Mouse (Mus musculus): ENCODE results near the gene Sclt1. TPM values are rescaled to one million over a fixed set of nuclear protein-coding genes. Genes with fewer than 3 reads are reported as not detected.

Gene Sclt1
- polyA plus RNA-seq, 1 experiment from 2014 or later = 28.4 TPM

DNA sequence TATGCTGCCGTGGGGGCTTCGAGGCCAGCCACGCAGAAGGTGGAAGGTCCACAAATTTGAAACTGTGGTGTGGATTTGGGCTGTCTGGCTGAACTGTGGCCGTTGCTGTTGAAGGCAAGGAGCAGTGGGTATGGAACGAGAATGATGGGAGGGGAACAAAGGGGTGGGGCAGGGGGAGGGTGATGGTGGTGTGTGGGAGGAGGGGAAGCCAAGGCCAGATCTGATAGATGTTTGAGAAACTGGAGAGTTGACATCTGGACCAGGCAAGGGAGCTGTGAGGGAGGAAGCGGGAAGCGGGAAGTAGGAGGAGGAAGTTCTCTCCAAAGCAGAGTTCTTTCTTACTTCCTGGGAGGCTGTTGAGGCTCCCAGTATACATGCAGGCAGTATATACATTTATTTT lies 160.1 kb downstream of the Sclt1 start:
- Histone ChIP-seq H3K4me3 (ENCODE audit: low read depth, low read length) (no peak overlapping the region), H3K36me3 (replicated peaks; ENCODE audit: control insufficient read depth, insufficient read depth, low read depth, low read length) (no peaks in the 10 kb centered on the region), H3K27ac (replicated peaks; ENCODE audit: low read depth, low read length) (no peak overlapping the region), H3K9me3 (replicated peaks; ENCODE audit: control insufficient read depth, low read length) (no peaks in the 10 kb centered on the region), H3K27me3 (ENCODE audit: control insufficient read depth, insufficient read depth, low read length) (no peaks in the 10 kb centered on the region), H3K4me1 (ENCODE audit: control insufficient read depth, insufficient read depth, low read length) (no peaks in the 10 kb centered on the region), H3K4me2 (ENCODE audit: low read depth, low read length) (no peak overlapping the region), H3K9ac (replicated peaks; ENCODE audit: low read length) (no peak overlapping the region)
- DNase-seq (ENCODE audit: low spot score) = no peak
- 78% methylated on average over 7 of the region's 7 CpGs for WGBS
- ATAC-seq (replicated peaks; ENCODE audit: insufficient number of reproducible peaks, low FRiP score, low TSS enrichment, low read depth) = no peak

DNA sequence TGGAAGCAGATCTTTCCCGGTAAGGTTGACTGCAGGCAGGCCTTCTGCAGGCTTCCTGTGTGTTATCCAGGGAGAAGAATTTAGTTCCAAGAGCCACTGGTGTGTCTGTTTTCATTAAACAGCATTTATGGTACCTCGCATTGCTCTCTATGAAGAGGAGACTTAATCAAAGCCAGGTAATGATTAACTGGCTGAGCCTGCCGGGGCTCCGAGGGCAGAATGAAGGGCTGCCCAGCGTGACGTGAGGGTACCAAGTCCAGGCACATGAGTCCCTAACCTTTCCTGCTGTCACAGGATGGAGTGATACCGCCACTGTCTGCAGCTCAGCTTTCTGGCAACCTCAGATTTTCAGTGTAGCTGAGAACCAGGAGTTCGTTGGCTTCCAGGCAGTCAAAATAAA lies 160.9 kb downstream of the Sclt1 start:
- 45% methylated on average over 8 of the region's 8 CpGs for WGBS
- Histone ChIP-seq H3K9ac (replicated peaks; ENCODE audit: low read length) (no peak overlapping the region), H3K27ac (replicated peaks; ENCODE audit: low read depth, low read length) (no peak overlapping the region), H3K4me1 (ENCODE audit: control insufficient read depth, insufficient read depth, low read length) (no peaks in the 10 kb centered on the region), H3K27me3 (ENCODE audit: control insufficient read depth, insufficient read depth, low read length) (no peaks in the 10 kb centered on the region), H3K4me2 (ENCODE audit: low read depth, low read length) (no peak overlapping the region), H3K9me3 (replicated peaks; ENCODE audit: control insufficient read depth, low read length) (no peaks in the 10 kb centered on the region), H3K4me3 (ENCODE audit: low read depth, low read length) (no peak overlapping the region), H3K36me3 (replicated peaks; ENCODE audit: control insufficient read depth, insufficient read depth, low read depth, low read length) (no peaks in the 10 kb centered on the region)
- DNase-seq (ENCODE audit: low spot score) = no peak
- ATAC-seq (replicated peaks; ENCODE audit: insufficient number of reproducible peaks, low FRiP score, low TSS enrichment, low read depth) = no peak

DNA sequence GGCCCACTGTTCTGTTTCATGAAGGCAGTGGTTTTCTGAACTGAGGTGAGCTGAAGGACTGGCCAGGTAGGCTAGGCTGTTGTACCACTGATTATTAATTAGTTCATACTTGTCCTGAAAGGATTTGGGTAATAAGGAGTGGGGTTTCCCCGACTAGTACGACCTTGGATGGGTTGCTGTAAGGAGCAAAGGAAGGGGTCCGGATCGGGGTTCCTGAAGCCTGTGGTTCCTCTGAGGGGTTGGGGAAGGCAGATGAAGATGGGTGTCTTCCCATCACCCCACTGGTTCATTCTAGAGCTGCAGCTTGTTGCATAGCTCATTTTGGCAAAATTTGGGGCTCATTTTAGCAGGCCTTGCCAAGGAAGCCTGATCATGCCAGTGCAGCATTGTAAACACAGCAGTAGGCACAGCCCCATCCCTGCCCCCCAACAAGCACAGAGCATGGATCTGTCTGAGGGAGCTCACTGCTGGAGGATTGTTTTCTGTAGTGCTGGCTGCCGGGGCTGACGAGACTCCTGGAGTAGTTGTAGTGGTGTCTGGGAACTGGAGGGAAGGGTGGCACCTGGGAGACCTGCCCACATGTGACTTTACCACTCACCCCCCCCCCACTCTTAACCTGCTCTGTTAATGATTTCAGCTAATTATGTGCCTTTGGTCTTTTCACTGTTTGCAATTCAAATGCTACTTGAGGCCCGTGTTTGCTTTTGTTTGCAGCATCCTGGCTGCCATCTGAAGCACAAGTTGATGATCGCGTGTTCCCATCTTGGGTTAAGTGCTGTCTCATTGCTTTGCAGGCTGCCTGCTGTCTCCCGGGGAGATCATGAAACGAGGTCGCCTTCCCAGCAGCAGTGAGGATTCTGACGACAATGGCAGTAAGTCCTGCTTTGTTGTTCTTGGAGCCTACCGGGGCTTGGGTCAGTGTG lies 161.7 kb downstream of the Sclt1 start:
- Histone ChIP-seq H3K36me3 (replicated peaks; ENCODE audit: control insufficient read depth, insufficient read depth, low read depth, low read length) (no peaks in the 10 kb centered on the region), H3K9ac (replicated peaks; ENCODE audit: low read length) (no peak overlapping the region), H3K4me2 (ENCODE audit: low read depth, low read length) (no peak overlapping the region), H3K4me1 (ENCODE audit: control insufficient read depth, insufficient read depth, low read length) (no peaks in the 10 kb centered on the region), H3K4me3 (ENCODE audit: low read depth, low read length) (no peak overlapping the region), H3K9me3 (replicated peaks; ENCODE audit: control insufficient read depth, low read length) (no peaks in the 10 kb centered on the region), H3K27me3 (ENCODE audit: control insufficient read depth, insufficient read depth, low read length) (no peaks in the 10 kb centered on the region), H3K27ac (replicated peaks; ENCODE audit: low read depth, low read length) (no peak overlapping the region)
- ATAC-seq (replicated peaks; ENCODE audit: insufficient number of reproducible peaks, low FRiP score, low TSS enrichment, low read depth) (no peak), DNase-seq (ENCODE audit: low spot score) (no peak)
- WGBS = 51% methylated on average over 14 of the region's 14 CpGs

DNA sequence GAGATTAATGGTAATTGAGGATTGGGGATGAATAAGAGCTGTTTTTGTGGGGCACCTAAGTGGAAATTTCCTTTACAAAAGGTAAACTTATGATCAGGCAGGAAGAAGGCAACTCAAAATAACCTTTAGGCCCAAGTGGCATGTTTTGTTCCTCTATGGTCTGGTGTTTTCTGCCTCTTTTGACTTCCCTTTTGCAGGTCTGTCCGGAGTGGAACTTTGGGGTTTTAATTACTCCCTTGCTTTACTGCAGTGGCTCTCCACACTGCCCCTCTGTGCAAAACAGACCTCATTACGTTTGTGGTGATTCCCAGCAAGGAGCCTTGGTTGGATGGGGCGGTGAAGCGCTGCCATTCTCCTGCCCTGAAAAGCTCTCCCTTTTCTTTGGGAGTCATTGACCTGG lies 162.4 kb downstream of the Sclt1 start:
- Histone ChIP-seq H3K9me3 (replicated peaks; ENCODE audit: control insufficient read depth, low read length) (no peaks in the 10 kb centered on the region), H3K4me2 (ENCODE audit: low read depth, low read length) (no peak overlapping the region), H3K27me3 (ENCODE audit: control insufficient read depth, insufficient read depth, low read length) (no peaks in the 10 kb centered on the region), H3K27ac (replicated peaks; ENCODE audit: low read depth, low read length) (no peak overlapping the region), H3K9ac (replicated peaks; ENCODE audit: low read length) (no peak overlapping the region), H3K4me3 (ENCODE audit: low read depth, low read length) (no peak overlapping the region), H3K36me3 (replicated peaks; ENCODE audit: control insufficient read depth, insufficient read depth, low read depth, low read length) (no peaks in the 10 kb centered on the region), H3K4me1 (ENCODE audit: control insufficient read depth, insufficient read depth, low read length) (no peaks in the 10 kb centered on the region)
- ATAC-seq (replicated peaks; ENCODE audit: insufficient number of reproducible peaks, low FRiP score, low TSS enrichment, low read depth) (no peak), DNase-seq (ENCODE audit: low spot score) (no peak)
- WGBS = 43% methylated on average over 4 of the region's 4 CpGs

DNA sequence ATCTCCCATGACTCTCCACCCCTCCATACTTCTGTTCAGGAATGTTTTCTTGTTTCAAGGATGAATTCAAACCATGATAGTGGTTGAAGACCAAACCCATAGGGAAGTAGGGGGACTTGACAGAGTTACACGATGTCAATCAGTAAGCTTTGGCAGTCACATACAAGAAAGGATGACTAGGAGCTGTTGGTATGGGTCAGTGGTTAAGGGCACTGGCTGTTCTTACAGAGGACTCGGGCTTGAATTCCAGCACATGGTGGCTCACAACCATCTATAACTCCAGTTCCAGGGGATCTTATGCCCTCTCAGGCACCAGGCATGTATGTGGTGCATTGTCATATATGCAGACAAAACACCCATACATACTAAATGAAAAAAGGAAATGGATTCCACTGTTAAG lies 165.1 kb downstream of the Sclt1 start:
- Histone ChIP-seq H3K9me3 (replicated peaks; ENCODE audit: control insufficient read depth, low read length) (no peaks in the 10 kb centered on the region), H3K27me3 (ENCODE audit: control insufficient read depth, insufficient read depth, low read length) (no peaks in the 10 kb centered on the region), H3K4me3 (ENCODE audit: low read depth, low read length) (no peak overlapping the region), H3K4me2 (ENCODE audit: low read depth, low read length) (no peak overlapping the region), H3K4me1 (ENCODE audit: control insufficient read depth, insufficient read depth, low read length) (0 out of 2 replicates have a peak, but pooled peaks cover 2% of the 10 kb centered on the region), H3K36me3 (replicated peaks; ENCODE audit: control insufficient read depth, insufficient read depth, low read depth, low read length) (no peaks in the 10 kb centered on the region), H3K9ac (replicated peaks; ENCODE audit: low read length) (no peak overlapping the region), H3K27ac (replicated peaks; ENCODE audit: low read depth, low read length) (no peak overlapping the region)
- 74% methylated on average over 2 of the region's 2 CpGs for WGBS
- DNase-seq (ENCODE audit: low spot score) (no peak), ATAC-seq (replicated peaks; ENCODE audit: insufficient number of reproducible peaks, low FRiP score, low TSS enrichment, low read depth) (no peak)

Other genes starting within 250 kb of the Sclt1 start
- gene Jade1, start 186.8 kb downstream of the Sclt1 start, polyA plus RNA-seq (2014; fragmentation: Nextera tagmentation; extraction: Ambion mirVana) = 12.7 and 13.1 TPM in 2 replicates
- 14.9 and 17.5 TPM in 2 replicates for gene D3Ertd751e, start 97 bp upstream of the Sclt1 start, polyA plus RNA-seq (2014; fragmentation: Nextera tagmentation; extraction: Ambion mirVana)

All from embryonic facial prominence, embryonic 11.5 days (tissue).